Mouse (Mus musculus) mesoderm, embryonic 11.5 days (tissue): ENCODE measurements around the gene P2rx7.
A peak's percentile ranks its signal among the peaks of the same experiment; 100 is the strongest.

ENCODE experiments used
- DNase-seq: peaks from one replicate; pipeline ENCODE4 v3.0.0-alpha.2; 2012; ENCODE audit warnings: low read depth, low spot score

Gene P2rx7

DNA sequence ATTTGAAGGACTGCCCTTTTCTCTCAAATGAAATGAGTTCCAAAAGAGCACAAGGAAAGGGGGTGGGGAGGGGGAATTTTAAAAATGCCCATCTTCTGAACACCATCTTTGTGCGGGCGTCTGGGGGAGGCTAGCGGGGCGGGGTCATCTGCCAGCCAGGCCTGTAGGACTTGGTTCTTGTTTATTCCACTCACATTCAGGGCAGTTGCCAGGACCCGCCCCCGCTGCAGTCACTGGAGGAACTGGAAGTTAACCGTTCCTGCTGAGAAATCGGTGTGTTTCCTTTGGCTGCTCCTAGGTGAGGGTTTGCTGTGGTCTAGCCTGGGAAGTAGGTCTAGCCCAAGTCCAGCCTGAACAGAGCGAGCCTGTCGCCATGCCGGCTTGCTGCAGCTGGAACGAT, at the start of gene P2rx7:
Gene P2rx7, plus strand, starts transcription at position 211 of the 400 bp plus-strand sequence.
- no peak for DNase-seq

DNA sequence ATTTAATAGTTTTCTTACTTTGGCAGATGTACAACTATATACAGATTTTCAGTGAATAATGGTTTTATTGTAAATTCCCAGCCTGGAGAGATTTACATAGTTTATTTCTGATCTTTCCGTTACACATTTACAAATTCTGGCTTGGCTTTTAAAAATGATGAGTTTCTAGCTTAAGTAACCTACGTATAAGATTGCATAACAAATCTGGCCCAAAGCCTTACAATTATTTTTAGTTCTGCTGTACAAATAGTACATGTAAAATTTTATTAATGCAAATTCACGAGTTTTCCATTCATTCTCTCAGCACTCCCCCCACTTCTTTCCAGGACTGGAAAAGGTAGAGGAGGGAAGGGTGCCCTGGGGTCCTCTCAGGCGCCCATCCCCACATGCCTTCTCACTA, 48.2 kb upstream of the P2rx7 start:
- no peak for DNase-seq

- no peak for DNase-seq
Observed at GRCm38 (mm10) chr5:122602233-122602632, 41.5 kb upstream of the P2rx7 start.

GRCm38 (mm10) chr5:122604894-122605293, 38.8 kb upstream of the P2rx7 start:
- DNase-seq: no peak

DNA sequence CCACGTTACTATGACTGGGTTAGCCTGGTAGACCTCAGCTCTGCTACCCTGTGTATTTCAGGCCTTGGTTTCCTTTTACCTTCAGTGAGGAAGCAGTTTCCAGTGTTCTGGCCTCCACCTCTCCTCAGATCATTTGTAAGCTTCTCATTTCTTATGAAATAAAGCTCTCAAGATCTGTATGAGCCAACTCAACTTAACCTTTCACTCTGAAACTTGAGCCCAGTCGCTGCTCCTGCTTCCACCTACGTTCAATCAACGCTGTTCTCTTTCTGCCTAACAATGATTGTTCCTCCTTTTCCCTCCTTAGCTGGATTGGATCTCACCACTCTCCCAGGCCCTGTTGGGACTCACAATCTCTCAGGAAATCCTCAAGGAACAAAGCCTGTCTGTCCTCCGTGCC, 32.1 kb upstream of the P2rx7 start:
- DNase-seq: no peak

DNA sequence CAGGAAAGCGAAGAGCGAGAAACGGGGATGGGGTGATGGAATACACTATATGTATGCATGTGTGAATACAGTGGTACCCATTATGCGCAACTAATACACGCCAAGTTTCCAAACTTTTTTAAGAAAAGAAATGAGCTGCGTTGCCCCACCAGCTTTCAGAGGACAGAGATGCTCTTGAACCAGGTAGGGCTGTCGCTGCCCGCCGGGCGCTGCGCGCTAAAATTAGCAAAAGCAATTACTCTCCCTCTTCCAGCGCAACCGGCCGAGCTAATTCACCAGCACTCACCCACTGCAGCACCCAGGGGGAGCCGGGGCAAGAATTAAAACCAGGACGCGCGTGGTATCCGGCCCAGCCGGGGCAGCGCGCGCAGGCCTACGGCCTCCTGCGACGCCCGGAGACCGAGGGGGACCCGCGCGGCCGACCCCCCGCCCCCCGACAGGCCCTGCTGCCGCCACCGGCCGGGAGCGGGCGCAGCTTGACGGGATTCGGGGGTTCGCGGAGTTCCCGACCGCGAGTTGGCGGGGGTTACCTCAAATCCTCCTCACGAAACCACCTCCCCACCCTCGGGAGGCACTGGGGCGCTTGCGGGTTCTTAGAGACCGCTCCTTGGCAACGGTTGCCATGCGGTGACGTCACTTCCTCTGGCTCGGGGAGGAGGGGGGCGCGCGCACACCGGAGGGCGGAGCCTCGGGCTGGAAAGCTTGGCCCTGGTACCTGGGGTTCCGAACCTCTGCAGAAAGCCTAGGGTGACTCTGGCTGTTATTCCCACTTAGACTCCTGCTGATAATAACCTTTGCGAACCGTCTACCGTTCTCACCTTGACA, 29.6 kb upstream of the P2rx7 start, which contains the start of gene Ift81:
Gene Ift81, minus strand, starts transcription at position 611 of the 825 bp plus-strand sequence.
- peak; percentile 95 for DNase-seq

DNA sequence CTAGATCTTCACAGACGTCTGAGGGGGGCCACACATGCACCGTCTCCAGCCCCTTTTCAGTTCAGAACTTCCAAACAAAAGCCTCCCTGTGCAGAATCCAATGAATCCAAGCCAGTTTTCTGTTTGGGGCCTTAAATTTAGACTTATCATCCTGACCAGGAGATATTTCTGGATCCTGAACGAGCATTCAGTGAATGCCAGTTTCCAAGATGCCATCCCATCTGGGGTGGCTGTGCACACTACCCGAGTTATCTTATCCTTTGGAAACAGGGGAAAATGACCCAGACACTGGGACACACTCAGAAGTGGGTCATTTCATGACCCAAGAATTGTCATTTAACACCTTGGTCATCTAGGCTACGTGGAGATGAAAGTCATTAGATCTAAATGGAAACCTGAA, 26.0 kb upstream of the P2rx7 start:
- no peak for DNase-seq

GRCm38 (mm10) chr5:122619686-122620296, 23.9 kb upstream of the P2rx7 start:
- DNase-seq: no peak

- peak; percentile 84 for DNase-seq
Observed at GRCm38 (mm10) chr5:122621376-122621886, 22.3 kb upstream of the P2rx7 start.

GRCm38 (mm10) chr5:122622526-122622925, 21.2 kb upstream of the P2rx7 start:
- DNase-seq: no peak

- DNase-seq: no peak
Observed at GRCm38 (mm10) chr5:122623861-122624260, 19.9 kb upstream of the P2rx7 start.

- no peak for DNase-seq
Observed at GRCm38 (mm10) chr5:122624952-122625479, 18.7 kb upstream of the P2rx7 start.

- no peak for DNase-seq
Observed at GRCm38 (mm10) chr5:122625565-122626252, 18.0 kb upstream of the P2rx7 start.

- peak; percentile 91 for DNase-seq
Observed at GRCm38 (mm10) chr5:122627243-122627642, 16.5 kb upstream of the P2rx7 start.

DNA sequence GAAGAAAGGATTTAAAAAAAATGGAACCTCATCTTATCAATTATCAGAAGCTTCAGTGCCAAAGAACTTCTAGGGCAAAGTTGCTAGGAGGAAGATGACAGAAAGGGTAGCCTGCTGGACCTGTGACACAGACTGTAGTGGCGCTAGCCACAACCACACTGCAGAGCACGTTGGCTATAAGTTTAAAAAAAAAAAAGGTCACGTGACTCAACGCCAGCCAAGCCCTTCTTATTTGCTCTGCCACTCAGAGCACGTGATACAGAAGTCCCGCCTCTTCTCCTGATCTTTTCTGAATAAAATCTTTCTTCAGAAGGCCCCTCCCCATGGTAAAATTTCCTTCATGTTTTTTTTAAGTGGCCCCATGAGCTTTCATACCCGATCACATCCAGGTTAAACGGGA, 8.5 kb upstream of the P2rx7 start:
- DNase-seq: no peak

GRCm38 (mm10) chr5:122636308-122636707, 7.4 kb upstream of the P2rx7 start:
- DNase-seq: no peak

DNA sequence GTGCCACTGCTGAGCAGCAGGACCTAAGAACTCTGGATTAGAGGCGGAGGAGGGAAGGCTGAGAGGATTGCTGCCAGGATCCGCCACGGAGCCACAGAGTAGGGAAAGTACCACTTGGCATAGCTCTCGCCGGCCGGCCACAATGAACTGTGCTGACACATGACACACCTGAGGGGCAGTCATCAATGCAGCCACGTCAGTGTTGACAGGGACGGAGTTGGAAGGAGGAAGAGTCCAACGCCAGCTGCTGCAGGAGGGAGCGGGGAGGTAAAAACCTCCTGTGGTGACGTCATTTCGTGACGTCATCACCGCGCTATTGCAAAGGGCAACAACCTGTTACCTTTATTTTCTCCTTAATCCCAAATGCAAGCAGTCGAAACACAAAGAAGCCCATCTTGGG, 6.8 kb upstream of the P2rx7 start:
- peak; percentile 66 for DNase-seq

- DNase-seq: no peak
Observed at GRCm38 (mm10) chr5:122638296-122638695, 5.4 kb upstream of the P2rx7 start.

GRCm38 (mm10) chr5:122639517-122639916, 4.2 kb upstream of the P2rx7 start:
- DNase-seq: no peak

GRCm38 (mm10) chr5:122639986-122640385, 3.7 kb upstream of the P2rx7 start:
- DNase-seq: no peak

DNA sequence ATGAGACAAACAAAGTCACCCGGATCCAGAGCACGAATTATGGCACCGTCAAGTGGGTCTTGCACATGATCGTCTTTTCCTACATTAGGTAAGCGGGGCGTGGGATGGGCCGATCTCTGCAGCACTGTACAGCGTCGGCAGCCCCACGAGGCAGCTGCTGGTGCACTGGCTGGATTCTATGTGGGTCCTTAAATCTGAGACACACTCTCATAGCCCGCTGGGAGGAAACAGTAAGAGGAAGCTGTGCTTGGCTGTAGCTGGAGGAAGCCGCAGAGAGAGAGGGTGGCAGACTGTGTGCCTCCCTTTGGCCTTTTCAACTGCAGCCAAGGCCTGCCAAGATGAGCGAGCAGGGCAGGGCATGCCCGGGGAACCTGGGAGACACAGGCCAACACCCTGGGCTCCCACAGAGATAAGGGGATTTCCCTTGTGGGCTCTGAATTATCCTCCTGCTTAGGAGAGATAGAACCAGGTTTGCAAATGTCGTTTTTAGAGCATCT, 448 bp downstream of the P2rx7 start:
- no peak for DNase-seq

DNA sequence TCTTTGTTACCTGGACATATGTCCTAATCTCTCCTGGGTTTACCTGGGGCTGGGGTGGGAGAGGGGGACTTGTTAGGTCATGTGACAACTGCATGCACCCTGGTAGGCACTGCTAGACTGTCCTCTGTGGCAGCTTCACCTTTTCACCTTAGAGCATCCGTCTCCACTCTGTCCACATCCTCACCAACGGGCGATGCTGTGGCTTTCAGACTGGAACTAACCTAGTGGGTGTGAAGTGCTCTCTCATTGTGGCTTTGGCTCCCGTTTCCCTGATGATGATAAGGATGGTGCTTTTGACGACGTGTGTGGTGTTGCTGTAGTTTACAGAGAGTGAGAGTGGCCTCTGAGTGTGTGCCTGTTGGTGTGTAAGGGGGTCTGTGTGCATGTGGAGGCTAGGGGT, 1.6 kb downstream of the P2rx7 start:
- DNase-seq: no peak
